Mouse (Mus musculus) forebrain, postnatal 0 days (tissue): ENCODE results near the gene Ano6. TPM values are rescaled to one million over a fixed set of nuclear protein-coding genes. Genes with fewer than 3 reads are reported as not detected.

Experiments
- ATAC-seq: fragments of 200-750 bp; cut with Nextera tagmentation; 2 replicates; pipeline ENCODE4 v1.8.0; 2017; ENCODE audit warnings: mild to moderate bottlenecking, moderate library complexity
- DNase-seq: peaks from one replicate; pipeline ENCODE4 v3.0.0-alpha.2; 2015
- H3K27ac ChIP-seq: fragments of 300-500 bp; sonication (generic); 2 replicates; pipeline ENCODE4 v1.5.1; 2014; ENCODE audit warnings: low read depth, mild to moderate bottlenecking, antibody characterized with exemption, low read length, moderate library complexity, mixed read lengths
- H3K27me3 ChIP-seq: fragments of 300-500 bp; sonication (generic); 2 replicates; pipeline ENCODE4 v1.6.1; 2014; ENCODE audit warnings: mild to moderate bottlenecking, low read length, mixed read lengths; ENCODE audit not compliant: insufficient read depth
- H3K36me3 ChIP-seq: fragments of 300-500 bp; sonication (generic); 2 replicates; pipeline ENCODE4 v1.6.1; 2014; ENCODE audit warnings: mild to moderate bottlenecking, moderate library complexity; ENCODE audit not compliant: insufficient read depth
- H3K4me1 ChIP-seq: fragments of 300-500 bp; sonication (generic); 2 replicates; pipeline ENCODE4 v1.6.1; 2014; ENCODE audit warnings: antibody characterized with exemption; ENCODE audit not compliant: insufficient read depth
- H3K4me2 ChIP-seq: fragments of 300-500 bp; sonication (generic); 2 replicates; pipeline ENCODE4 v1.6.1; 2014; ENCODE audit warnings: low read depth, mild to moderate bottlenecking, moderate library complexity
- H3K4me3 ChIP-seq: fragments of 300-500 bp; sonication (generic); 2 replicates; pipeline ENCODE4 v1.5.1; 2014; ENCODE audit warnings: low read depth, low read length, mixed read lengths
- H3K9ac ChIP-seq: fragments of 300-500 bp; sonication (generic); 2 replicates; pipeline ENCODE4 v1.6.1; 2014; ENCODE audit warnings: mild to moderate bottlenecking
- H3K9me3 ChIP-seq: fragments of 300-500 bp; sonication (generic); 2 replicates; pipeline ENCODE4 v1.6.1; 2016; ENCODE audit warnings: low read length
- CTCF ChIP-seq: sonication (generic); IDR thresholded peaks from 2 replicates; pipeline ENCODE4 v1.5.1; 2016; ENCODE audit warnings: antibody characterized with exemption, control low read depth, low read depth
- WGBS: fragments of 180-500 bp; shearing (Covaris S2); extraction: QIAGEN DNeasy Blood & Tissue Kit; methylation state at CpG from one replicate; pipeline ENCODE4 v1.1.7; 2014; 5-methylcytosine and 5-hydroxymethylcytosine counted together
- polyA plus RNA-seq: library from polyadenylated mRNA; unstranded; fragments of >200 nt; fragmentation: Nextera tagmentation; extraction: Ambion mirVana; gene quantifications from 2 replicates; pipeline ENCODE4 v1.2.1, GENCODE M21; 2015
- total RNA-seq: library from RNA; depleted of rRNA; stranded (reverse); fragments of >200 nt; gene quantifications from 2 replicates; pipeline ENCODE4 v1.2.3, GENCODE M21; 2014

The Ano6 gene
- total and polyA plus RNA-seq, 2 experiments from 2014 or later = 17.2 to 32.6 TPM

- no peak for TF ChIP-seq CTCF
These were observed 173.0 kb downstream of the Ano6 start for GRCm38 (mm10) chr15:95963533-95964250.

GRCm38 (mm10) chr15:95964251-95964561 lies 173.6 kb downstream of the Ano6 start:
- Histone ChIP-seq H3K4me1 (peaks cover 14% of the 10 kb centered on the region), H3K27me3 (no peaks in the 10 kb centered on the region), H3K36me3 (peaks cover 22% of the 10 kb centered on the region), H3K4me2 (no peak overlapping the region), H3K4me3 (no peak overlapping the region), H3K9me3 (no peaks in the 10 kb centered on the region), H3K9ac (no peak overlapping the region), H3K27ac (peak overlapping the region; percentile 57)
- ATAC-seq (peak; percentile 85), DNase-seq (peak; percentile 67)
- no peak for TF ChIP-seq CTCF
- 23% methylated on average over 4 of the region's 4 CpGs for WGBS

More at GRCm38 (mm10) chr15:95963533-95964250, 173.0 kb downstream of the Ano6 start:
- Histone ChIP-seq H3K27me3 (no peaks in the 10 kb centered on the region), H3K9ac (no peak overlapping the region), H3K9me3 (no peaks in the 10 kb centered on the region), H3K27ac (peak overlapping the region; percentile 57), H3K36me3 (peaks cover 21% of the 10 kb centered on the region), H3K4me1 (peaks cover 14% of the 10 kb centered on the region), H3K4me2 (no peak overlapping the region), H3K4me3 (no peak overlapping the region)
- 58% methylated on average over 12 of the region's 12 CpGs for WGBS
- ATAC-seq (peak; percentile 59), DNase-seq (peak; percentile 48)

GRCm38 (mm10) chr15:95966979-95967378 lies 176.3 kb downstream of the Ano6 start:
- Histone ChIP-seq H3K27ac (no peak overlapping the region), H3K4me3 (no peak overlapping the region), H3K27me3 (no peaks in the 10 kb centered on the region), H3K9me3 (no peaks in the 10 kb centered on the region), H3K4me1 (peaks cover 14% of the 10 kb centered on the region), H3K4me2 (no peak overlapping the region), H3K9ac (no peak overlapping the region), H3K36me3 (peaks cover 31% of the 10 kb centered on the region)
- DNase-seq (no peak), ATAC-seq (no peak)
- WGBS = 95% methylated on average over 2 of the region's 2 CpGs
- no peak for TF ChIP-seq CTCF

- Histone ChIP-seq H3K27ac (no peak overlapping the region), H3K4me3 (no peak overlapping the region), H3K4me1 (peaks cover 14% of the 10 kb centered on the region), H3K36me3 (peaks cover 32% of the 10 kb centered on the region), H3K4me2 (no peak overlapping the region), H3K9me3 (no peaks in the 10 kb centered on the region), H3K9ac (no peak overlapping the region), H3K27me3 (no peaks in the 10 kb centered on the region)
- no peak for ATAC-seq
- WGBS = 81% methylated on average over 16 of the region's 16 CpGs
- no peak for TF ChIP-seq CTCF
- no peak for DNase-seq
These were observed 177.0 kb downstream of the Ano6 start for GRCm38 (mm10) chr15:95967516-95968196.

- TF ChIP-seq CTCF = no peak
- Histone ChIP-seq H3K4me3 (no peak overlapping the region), H3K9ac (no peak overlapping the region), H3K36me3 (peaks cover 46% of the 10 kb centered on the region), H3K4me1 (peaks cover 2% of the 10 kb centered on the region; the same call in 1 of the 2 replicates), H3K27ac (no peak overlapping the region), H3K4me2 (no peak overlapping the region), H3K9me3 (no peaks in the 10 kb centered on the region), H3K27me3 (no peaks in the 10 kb centered on the region)
- 85% methylated on average over 6 of the region's 6 CpGs for WGBS
- DNase-seq = no peak
- no peak for ATAC-seq
These were observed 179.0 kb downstream of the Ano6 start for GRCm38 (mm10) chr15:95969596-95969995.

- no peak for TF ChIP-seq CTCF
- no peaks in the 10 kb centered on the region for H3K4me1 ChIP-seq
- H3K9me3 ChIP-seq = no peaks in the 10 kb centered on the region
- H3K4me3 ChIP-seq = no peak overlapping the region
- DNase-seq = no peak
- no peak for ATAC-seq
- no peak overlapping the region for H3K9ac ChIP-seq
- no peaks in the 10 kb centered on the region for H3K27me3 ChIP-seq
- H3K4me2 ChIP-seq = no peak overlapping the region
- peaks cover 46% of the 10 kb centered on the region for H3K36me3 ChIP-seq
- no peak overlapping the region for H3K27ac ChIP-seq
- 95% methylated on average over 5 of the region's 5 CpGs for WGBS
These were observed 179.5 kb downstream of the Ano6 start for GRCm38 (mm10) chr15:95970176-95970575.

- 95% methylated on average over 7 of the region's 7 CpGs for WGBS
- no peak for ATAC-seq
- no peaks in the 10 kb centered on the region for H3K9me3 ChIP-seq
- H3K4me1 ChIP-seq = no peaks in the 10 kb centered on the region
- TF ChIP-seq CTCF = no peak
- H3K27ac ChIP-seq = no peak overlapping the region
- H3K36me3 ChIP-seq = peaks cover 46% of the 10 kb centered on the region
- DNase-seq = no peak
- no peak overlapping the region for H3K9ac ChIP-seq
- no peak overlapping the region for H3K4me2 ChIP-seq
- no peaks in the 10 kb centered on the region for H3K27me3 ChIP-seq
- H3K4me3 ChIP-seq = no peak overlapping the region
These were observed 180.0 kb downstream of the Ano6 start for GRCm38 (mm10) chr15:95970691-95971090.
